Mouse (Mus musculus) WW6 (cell line): ENCODE data around the gene Ano9.
A peak's percentile ranks its signal among the peaks of the same experiment; 100 is the strongest.

Source experiments
- DNase-seq: peaks from one replicate; pipeline ENCODE4 v3.0.0-alpha.2; 2013; ENCODE audit warnings: low read depth, low spot score

The Ano9 gene

DNA sequence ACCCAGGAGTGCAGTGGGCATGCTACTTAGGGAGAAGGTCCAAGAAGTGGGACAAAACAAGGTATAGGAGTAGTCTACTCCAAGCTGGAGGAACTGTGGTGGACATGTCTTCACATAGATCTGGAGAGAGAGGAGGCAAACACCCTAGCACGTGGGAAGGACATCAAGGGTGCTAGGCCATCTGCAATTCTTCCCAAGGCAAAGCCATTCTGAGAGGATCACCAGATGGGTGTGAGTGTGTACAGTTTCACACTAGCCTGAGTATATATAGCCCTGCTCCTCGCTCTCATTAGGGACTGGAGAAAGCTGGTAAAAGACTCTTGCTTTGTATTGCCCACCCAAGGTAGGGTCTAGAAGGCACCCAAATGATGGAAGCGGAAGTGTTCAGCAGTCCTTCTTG, 54.3 kb downstream of the Ano9 start:
- no peak for DNase-seq

DNA sequence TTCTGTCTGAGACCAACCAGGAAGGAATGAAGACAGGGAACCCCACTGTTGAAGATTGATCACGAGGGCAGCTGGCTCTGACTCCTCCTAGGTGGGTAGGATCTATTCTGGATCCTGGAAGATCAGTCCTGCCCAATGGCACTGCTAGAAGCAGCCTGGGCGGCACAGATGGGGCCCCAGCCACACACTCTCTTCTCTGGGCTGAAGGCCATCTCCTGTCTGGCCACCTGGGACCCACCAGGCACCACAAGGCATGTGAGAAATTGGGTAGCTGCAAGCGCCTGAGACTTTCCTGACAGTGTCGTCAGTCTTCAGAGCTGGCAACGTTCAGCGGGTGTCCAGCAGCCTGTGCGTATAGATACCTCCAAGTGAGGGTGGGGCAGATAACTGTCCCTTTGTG, 55.1 kb downstream of the Ano9 start:
- DNase-seq: no peak

GRCm38 (mm10) chr7:141061269-141061692, 56.3 kb downstream of the Ano9 start:
- no peak for DNase-seq

- peak; percentile 60 for DNase-seq
Measured at GRCm38 (mm10) chr7:141060426-141061242, 57.0 kb downstream of the Ano9 start, which contains the start of gene B4galnt4. B4galnt4 (plus strand) TSS chr7:141061104.

DNA sequence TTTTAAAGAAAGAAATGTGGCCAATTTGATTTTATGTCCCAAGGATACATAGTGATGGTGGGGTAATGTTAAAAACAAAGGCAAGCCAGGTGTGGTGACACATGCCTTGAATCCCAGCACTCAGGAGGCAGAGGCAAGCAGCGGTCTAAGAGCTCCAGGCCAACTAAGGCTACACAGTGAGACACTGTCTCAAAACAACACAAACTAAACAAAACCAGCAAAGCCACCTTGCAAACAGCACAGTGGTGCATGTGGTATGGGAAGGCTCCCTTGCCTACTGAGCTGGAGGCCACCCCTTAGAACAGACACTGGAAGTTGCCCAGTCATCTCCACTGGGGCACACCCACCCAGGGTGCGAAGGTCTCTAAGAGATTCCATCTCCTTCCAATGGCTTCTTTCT, 57.7 kb downstream of the Ano9 start:
- no peak for DNase-seq

GRCm38 (mm10) chr7:141058601-141059341, 58.8 kb downstream of the Ano9 start:
- DNase-seq: no peak

GRCm38 (mm10) chr7:141057541-141057940, 60.1 kb downstream of the Ano9 start:
- no peak for DNase-seq

- DNase-seq: no peak
Measured at GRCm38 (mm10) chr7:141056976-141057375, 60.6 kb downstream of the Ano9 start.

GRCm38 (mm10) chr7:141055785-141056184, 61.8 kb downstream of the Ano9 start:
- no peak for DNase-seq

DNA sequence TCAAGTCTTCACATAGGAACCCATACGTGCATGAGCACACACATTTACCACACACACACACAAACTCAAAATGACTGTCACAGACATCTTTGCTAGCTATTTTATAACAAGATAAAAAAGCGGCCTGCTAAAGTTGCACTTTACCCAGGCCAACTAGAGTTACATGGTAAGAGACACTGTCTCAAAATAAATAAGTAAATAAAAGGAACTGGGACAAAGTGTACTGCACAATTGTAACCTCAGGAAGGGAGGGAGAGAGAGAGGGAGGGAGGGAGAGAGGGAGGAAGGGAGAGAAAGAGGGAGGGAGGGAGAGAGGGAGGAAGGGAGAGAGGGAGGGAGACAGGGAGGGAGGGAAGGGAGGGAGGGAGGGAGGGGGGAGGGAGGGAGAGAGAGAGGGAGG, 65.2 kb downstream of the Ano9 start:
- no peak for DNase-seq

GRCm38 (mm10) chr7:141052016-141052415, 65.6 kb downstream of the Ano9 start:
- DNase-seq: no peak
